Mouse (Mus musculus) lung, postnatal 0 days (tissue): ENCODE data around the gene Rnh1.

Source experiments
- CTCF ChIP-seq: IDR thresholded peaks from 2 replicates; pipeline ENCODE4 v1.5.1; 2016; ENCODE audit warnings: antibody characterized with exemption, mild to moderate bottlenecking
- EP300 ChIP-seq: IDR thresholded peaks from 2 replicates; pipeline ENCODE4 v1.6.1; 2016; ENCODE audit warnings: antibody characterized with exemption, mild to moderate bottlenecking, control low read depth

- TF ChIP-seq CTCF (no peak), EP300 (no peak)
Measured at GRCm38 (mm10) chr7:141147044-141147443, 25.6 kb downstream of the Rnh1 start.
